Mouse (Mus musculus): ENCODE measurements at regions not wholly inside any gene's neighbourhood (a gene's known extent, or its start where the extent isn't known, plus 50 kb on each side); places are given as distances from the start of the nearest gene placed in this dataset.

DNA sequence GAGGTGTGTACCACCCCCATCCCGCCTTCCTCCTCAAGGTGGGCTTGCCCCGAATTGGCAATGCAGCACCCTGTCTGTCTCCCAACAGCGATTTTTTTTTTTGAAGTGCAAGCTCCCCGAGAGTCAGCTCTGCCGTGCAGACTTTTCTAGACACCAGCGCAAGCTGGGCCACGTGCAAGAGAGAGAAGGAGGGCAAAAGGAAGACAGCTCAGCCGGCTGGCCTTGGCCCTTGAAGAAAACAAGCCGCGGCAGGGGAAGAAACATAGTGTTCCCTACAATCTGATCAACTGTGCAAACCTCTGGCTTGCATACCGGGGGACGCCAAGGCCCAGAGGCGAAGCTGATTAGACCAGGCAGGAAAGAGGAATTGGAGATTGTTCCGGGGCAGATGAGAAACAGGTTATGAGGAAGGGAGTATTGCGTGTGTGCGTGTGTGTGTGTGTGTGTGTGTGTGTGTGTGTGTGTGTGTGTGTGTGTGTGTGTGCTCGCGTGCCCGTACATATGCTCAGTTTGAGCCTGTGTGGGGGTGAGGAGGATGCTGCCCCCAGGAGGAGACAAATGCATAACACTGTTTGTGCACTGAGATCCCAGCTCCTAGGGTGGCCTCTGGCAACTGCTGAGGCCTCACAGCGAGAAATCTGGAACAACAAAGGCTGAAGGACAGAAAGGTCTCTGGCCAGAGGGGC lies 83.2 kb upstream of the Zfp648 start:
- peak; percentile 58 for DNase-seq (ENCODE audit: low spot score)

DNA sequence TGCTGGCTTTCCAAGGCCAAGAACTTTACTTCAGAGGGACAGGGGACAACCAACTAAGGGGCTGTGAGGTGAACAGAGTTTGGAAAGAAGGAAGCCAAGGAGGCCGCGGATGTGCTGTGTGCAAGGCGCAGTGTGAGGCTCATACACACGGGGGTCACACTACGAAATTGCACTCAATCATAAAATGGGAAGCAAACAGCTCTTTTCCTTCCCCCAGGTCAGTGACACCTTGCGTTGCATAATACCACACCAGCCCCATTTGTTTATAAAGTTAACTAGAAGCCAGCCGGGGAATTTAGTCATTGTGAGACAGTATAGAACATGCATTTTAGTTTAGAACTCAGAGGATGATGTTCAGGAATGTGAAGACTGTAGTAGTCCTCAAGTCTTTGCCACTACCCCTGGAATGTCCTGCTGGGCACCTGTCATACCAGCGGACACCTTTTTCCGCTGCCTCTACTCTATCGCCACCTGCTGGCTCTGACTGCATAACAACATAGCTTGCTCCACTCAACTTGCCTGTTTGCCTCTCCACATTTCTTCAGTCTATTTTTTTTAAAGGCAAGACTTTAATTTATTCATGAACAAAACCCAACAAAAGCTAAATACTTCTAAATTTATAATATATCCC lies 82.5 kb upstream of the Zfp648 start:
- peak; percentile 47 for DNase-seq (ENCODE audit: low spot score)

- DNase-seq (ENCODE audit: low spot score) = no peak
These were observed 81.4 kb upstream of the Zfp648 start for GRCm38 (mm10) chr1:154119611-154120010.

GRCm38 (mm10) chr1:154120693-154121092 lies 80.3 kb upstream of the Zfp648 start:
- DNase-seq (ENCODE audit: low spot score) = no peak

- no peak for DNase-seq (ENCODE audit: low spot score)
These were observed 76.0 kb upstream of the Zfp648 start for GRCm38 (mm10) chr1:154124981-154125380.

GRCm38 (mm10) chr1:154126487-154126886 lies 74.5 kb upstream of the Zfp648 start:
- DNase-seq (ENCODE audit: low spot score) = no peak

GRCm38 (mm10) chr1:154139488-154139887 lies 61.5 kb upstream of the Zfp648 start:
- DNase-seq (ENCODE audit: low spot score) = no peak

GRCm38 (mm10) chr1:154143691-154144090 lies 57.3 kb upstream of the Zfp648 start:
- no peak for DNase-seq (ENCODE audit: low spot score)

DNA sequence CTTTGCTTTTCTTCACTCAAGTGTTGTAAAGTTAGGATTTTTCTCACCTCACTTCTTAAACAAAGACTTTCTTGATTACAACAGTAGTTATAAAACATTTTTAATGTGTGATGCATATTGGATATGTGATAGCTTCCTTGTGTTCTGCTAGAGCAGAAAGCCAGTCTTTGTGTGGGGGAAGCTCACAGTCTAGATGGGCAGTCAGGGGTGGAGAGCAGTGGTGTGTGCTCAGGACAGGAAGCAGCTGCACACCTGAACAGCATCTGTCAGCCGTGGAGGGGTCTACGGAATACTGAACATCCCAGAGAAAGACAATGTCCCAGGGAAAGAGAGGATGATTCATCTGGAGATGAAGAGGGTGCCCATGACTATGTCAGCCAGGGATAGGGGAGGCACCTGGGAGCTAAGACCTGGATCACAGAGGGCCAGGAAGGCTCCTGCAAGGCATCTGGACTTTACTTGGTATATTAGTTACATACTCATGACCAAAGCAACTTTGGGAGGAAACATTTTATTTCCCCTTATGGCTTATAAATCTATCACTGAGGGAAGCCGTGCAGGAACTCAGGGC lies 53.9 kb upstream of the Zfp648 start:
- DNase-seq (ENCODE audit: low spot score) = no peak

DNA sequence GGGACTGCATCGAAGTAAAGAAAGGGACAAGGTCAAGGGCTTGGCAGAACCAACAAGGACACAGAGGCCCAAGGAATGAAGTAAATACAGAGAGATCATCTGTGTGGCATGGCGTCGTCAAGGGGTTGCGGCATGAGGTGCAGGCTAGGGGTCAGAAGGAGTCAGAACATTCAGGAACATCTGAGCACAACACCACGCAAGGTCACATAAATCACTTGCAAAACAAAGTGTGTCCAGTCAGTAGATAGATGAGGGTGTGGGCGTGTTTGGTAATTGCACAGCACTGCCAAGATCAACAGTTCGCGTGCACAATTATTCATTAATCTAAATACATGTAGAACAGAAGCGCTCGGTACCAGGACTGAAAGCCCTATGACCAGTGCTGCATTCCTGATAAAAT lies 52.0 kb upstream of the Zfp648 start:
- no peak for DNase-seq (ENCODE audit: low spot score)

GRCm38 (mm10) chr1:154149431-154150143 lies 51.4 kb upstream of the Zfp648 start:
- DNase-seq (ENCODE audit: low spot score) = no peak

DNA sequence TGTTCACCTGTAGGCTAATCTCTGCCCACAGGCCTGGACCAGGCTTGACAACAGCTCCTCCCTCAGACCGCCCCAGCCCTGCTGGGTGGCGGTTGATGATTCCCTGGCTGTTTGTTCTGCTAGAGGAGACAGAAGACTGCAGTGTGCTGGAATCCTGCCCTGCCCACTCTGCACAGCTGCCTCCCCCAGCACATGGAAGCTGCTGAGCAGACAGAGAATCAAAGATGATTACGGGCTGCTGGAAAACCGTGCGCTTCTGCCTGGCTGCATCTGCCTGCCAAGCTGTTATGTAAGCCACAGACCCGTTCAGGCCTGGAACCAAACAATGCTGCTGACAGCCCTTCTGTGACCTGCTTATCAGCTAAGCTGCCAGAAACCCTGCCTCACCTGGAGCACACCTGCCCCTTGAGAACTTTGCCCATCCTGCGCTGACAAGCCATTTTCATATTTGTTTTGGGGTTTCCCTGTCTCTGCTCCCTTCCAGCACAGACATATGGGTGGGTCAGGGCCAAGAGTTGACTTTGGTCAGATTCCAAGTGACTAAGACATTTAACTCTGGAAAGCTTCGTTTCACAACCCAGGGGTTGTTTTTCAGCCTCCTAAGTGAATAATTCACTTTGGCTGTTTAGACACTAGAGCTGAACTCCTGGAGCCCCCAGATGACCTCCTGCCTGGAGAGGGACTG lies 50.7 kb upstream of the Zfp648 start:
- no peak for DNase-seq (ENCODE audit: low spot score)
